Mouse (Mus musculus) midbrain, embryonic 10.5 days (tissue): ENCODE data around the gene Osgin1. TPM values are rescaled to one million over a fixed set of nuclear protein-coding genes. Genes with fewer than 3 reads are reported as not detected.

Experiments
- DNase-seq: peaks from one replicate; pipeline ENCODE4 v3.0.0-alpha.2; 2017; ENCODE audit warnings: low spot score
- H3K27ac ChIP-seq: fragments of 300-500 bp; sonication (generic); replicated peaks from 2 replicates; pipeline ENCODE4 v1.5.1; 2016; ENCODE audit warnings: mild to moderate bottlenecking
- H3K27me3 ChIP-seq: fragments of 300-500 bp; sonication (generic); 2 replicates; pipeline ENCODE4 v1.6.1; 2016; ENCODE audit warnings: low read depth, mild to moderate bottlenecking; ENCODE audit not compliant: poor library complexity, severe bottlenecking
- H3K36me3 ChIP-seq: fragments of 300-500 bp; sonication (generic); 2 replicates; pipeline ENCODE4 v1.6.1; 2016; ENCODE audit warnings: mild to moderate bottlenecking, moderate library complexity
- H3K4me1 ChIP-seq: fragments of 300-500 bp; sonication (generic); 2 replicates; pipeline ENCODE4 v1.6.1; 2016
- H3K4me3 ChIP-seq: fragments of 300-500 bp; sonication (generic); 2 replicates; pipeline ENCODE4 v1.5.1; 2016; ENCODE audit warnings: mild to moderate bottlenecking, moderate library complexity
- H3K9me3 ChIP-seq: fragments of 300-500 bp; sonication (generic); replicated peaks from 2 replicates; pipeline ENCODE4 v1.6.1; 2016; ENCODE audit warnings: mild to moderate bottlenecking
- whole genome bisulfite sequencing: fragments of 180-500 bp; shearing (Covaris S2); methylation state at CpG from one replicate; pipeline ENCODE4 v1.1.7; 2016; 5-methylcytosine and 5-hydroxymethylcytosine counted together
- polyA plus RNA-seq: library from polyadenylated mRNA; unstranded; fragments of >200 nt; fragmentation: Nextera tagmentation; extraction: Ambion mirVana; gene quantifications from 2 replicates; pipeline ENCODE4 v1.2.1, GENCODE M21; 2016

Gene Osgin1
- polyA plus RNA-seq, 1 experiment from 2014 or later: 0.23 TPM

- 95% methylated on average over 5 of the region's 5 CpGs for WGBS
- Histone ChIP-seq H3K9me3 (no peaks in the 10 kb centered on the region), H3K27me3 (no peaks in the 10 kb centered on the region), H3K36me3 (peaks cover 35% of the 10 kb centered on the region), H3K27ac (no peak overlapping the region), H3K4me3 (no peak overlapping the region), H3K4me1 (no peaks in the 10 kb centered on the region)
- DNase-seq: no peak
Observed at GRCm38 (mm10) chr8:119404648-119405047, 29.3 kb upstream of the Osgin1 start.

GRCm38 (mm10) chr8:119408311-119408710, 25.6 kb upstream of the Osgin1 start:
- H3K9me3 ChIP-seq: no peaks in the 10 kb centered on the region
- WGBS: 94% methylated on average over 8 of the region's 8 CpGs
- H3K27me3 ChIP-seq: peaks cover 5% of the 10 kb centered on the region
- H3K36me3 ChIP-seq: peaks cover 52% of the 10 kb centered on the region
- no peak for DNase-seq
- H3K4me1 ChIP-seq: peaks cover 7% of the 10 kb centered on the region
- no peak overlapping the region for H3K4me3 ChIP-seq
- H3K27ac ChIP-seq: no peak overlapping the region

- 62% methylated on average over 10 of the region's 10 CpGs for WGBS
- DNase-seq: no peak
- Histone ChIP-seq H3K27me3 (peaks cover 35% of the 10 kb centered on the region), H3K4me1 (peaks cover 14% of the 10 kb centered on the region), H3K27ac (no peak overlapping the region), H3K9me3 (no peaks in the 10 kb centered on the region), H3K36me3 (peaks cover 41% of the 10 kb centered on the region), H3K4me3 (0 out of 2 replicates have a peak overlapping the region, but pooled peaks have one; percentile 37)
Observed at GRCm38 (mm10) chr8:119412037-119412734, 21.7 kb upstream of the Osgin1 start.

GRCm38 (mm10) chr8:119412735-119413498, 21.0 kb upstream of the Osgin1 start:
- peaks cover 42% of the 10 kb centered on the region for H3K27me3 ChIP-seq
- no peaks in the 10 kb centered on the region for H3K9me3 ChIP-seq
- H3K4me1 ChIP-seq: peaks cover 14% of the 10 kb centered on the region
- peak overlapping the region; percentile 63; the same call in 1 of the 2 replicates for H3K27ac ChIP-seq
- WGBS: 12% methylated on average over 18 of the region's 18 CpGs
- peaks cover 34% of the 10 kb centered on the region for H3K36me3 ChIP-seq
- DNase-seq: peak; percentile 81
- H3K4me3 ChIP-seq: peak overlapping the region; percentile 37

GRCm38 (mm10) chr8:119413605-119414004, 20.3 kb upstream of the Osgin1 start:
- H3K4me3 ChIP-seq: no peak overlapping the region
- peaks cover 42% of the 10 kb centered on the region for H3K27me3 ChIP-seq
- no peak for DNase-seq
- 84% methylated on average over 10 of the region's 10 CpGs for WGBS
- H3K4me1 ChIP-seq: peaks cover 14% of the 10 kb centered on the region
- H3K27ac ChIP-seq: no peak overlapping the region
- no peaks in the 10 kb centered on the region for H3K9me3 ChIP-seq
- peaks cover 27% of the 10 kb centered on the region for H3K36me3 ChIP-seq

- H3K27me3 ChIP-seq: peaks cover 17% of the 10 kb centered on the region
- no peak overlapping the region for H3K27ac ChIP-seq
- H3K36me3 ChIP-seq: no peaks in the 10 kb centered on the region
- no peaks in the 10 kb centered on the region for H3K9me3 ChIP-seq
- no peak overlapping the region for H3K4me3 ChIP-seq
- peaks cover 32% of the 10 kb centered on the region for H3K4me1 ChIP-seq
- WGBS: 86% methylated on average over 7 of the region's 7 CpGs
- DNase-seq: no peak
Observed at GRCm38 (mm10) chr8:119420318-119420717, 13.6 kb upstream of the Osgin1 start.

GRCm38 (mm10) chr8:119421603-119422122, 12.3 kb upstream of the Osgin1 start:
- DNase-seq: no peak
- peaks cover 26% of the 10 kb centered on the region for H3K4me1 ChIP-seq
- peaks cover 7% of the 10 kb centered on the region; the same call in 1 of the 2 replicates for H3K27me3 ChIP-seq
- H3K4me3 ChIP-seq: no peak overlapping the region
- H3K9me3 ChIP-seq: no peaks in the 10 kb centered on the region
- H3K36me3 ChIP-seq: no peaks in the 10 kb centered on the region
- 0 out of 2 replicates have a peak overlapping the region, but pooled peaks have one; percentile 47 for H3K27ac ChIP-seq
- whole genome bisulfite sequencing: 57% methylated on average over 9 of the region's 9 CpGs

- peaks cover 25% of the 10 kb centered on the region for H3K4me1 ChIP-seq
- 70% methylated on average over 9 of the region's 9 CpGs for WGBS
- H3K27ac ChIP-seq: peak overlapping the region; percentile 47; the same call in 1 of the 2 replicates
Observed at GRCm38 (mm10) chr8:119422123-119422711, 11.7 kb upstream of the Osgin1 start.

GRCm38 (mm10) chr8:119423631-119424141, 10.2 kb upstream of the Osgin1 start:
- no peaks in the 10 kb centered on the region for H3K9me3 ChIP-seq
- H3K27me3 ChIP-seq: no peaks in the 10 kb centered on the region
- H3K4me3 ChIP-seq: no peak overlapping the region
- 71% methylated on average over 9 of the region's 9 CpGs for WGBS
- no peak overlapping the region for H3K27ac ChIP-seq
- no peak for DNase-seq
- no peaks in the 10 kb centered on the region for H3K36me3 ChIP-seq
- H3K4me1 ChIP-seq: peaks cover 32% of the 10 kb centered on the region

More at GRCm38 (mm10) chr8:119422123-119422711, 11.7 kb upstream of the Osgin1 start:
- Histone ChIP-seq H3K4me3 (no peak overlapping the region), H3K9me3 (no peaks in the 10 kb centered on the region), H3K27me3 (peaks cover 7% of the 10 kb centered on the region; the same call in 1 of the 2 replicates), H3K36me3 (no peaks in the 10 kb centered on the region)
- no peak for DNase-seq

GRCm38 (mm10) chr8:119424199-119424733, 9.7 kb upstream of the Osgin1 start:
- peaks cover 26% of the 10 kb centered on the region for H3K4me1 ChIP-seq

GRCm38 (mm10) chr8:119424740-119425139, 9.2 kb upstream of the Osgin1 start:
- H3K27me3 ChIP-seq: no peaks in the 10 kb centered on the region
- no peak for DNase-seq
- no peak overlapping the region for H3K4me3 ChIP-seq
- no peaks in the 10 kb centered on the region for H3K9me3 ChIP-seq
- peak overlapping the region; percentile 59; the same call in 1 of the 2 replicates for H3K27ac ChIP-seq
- H3K36me3 ChIP-seq: no peaks in the 10 kb centered on the region
- whole genome bisulfite sequencing: 82% methylated on average over 10 of the region's 10 CpGs
- H3K4me1 ChIP-seq: peaks cover 22% of the 10 kb centered on the region

More at GRCm38 (mm10) chr8:119424199-119424733, 9.7 kb upstream of the Osgin1 start:
- DNase-seq: no peak
- peak overlapping the region; percentile 59; the same call in 1 of the 2 replicates for H3K27ac ChIP-seq
- no peaks in the 10 kb centered on the region for H3K9me3 ChIP-seq
- 91% methylated on average over 10 of the region's 10 CpGs for WGBS
- no peaks in the 10 kb centered on the region for H3K36me3 ChIP-seq
- no peaks in the 10 kb centered on the region for H3K27me3 ChIP-seq
- H3K4me3 ChIP-seq: no peak overlapping the region

GRCm38 (mm10) chr8:119425533-119425932, 8.4 kb upstream of the Osgin1 start:
- no peaks in the 10 kb centered on the region for H3K9me3 ChIP-seq
- H3K4me1 ChIP-seq: peaks cover 18% of the 10 kb centered on the region
- H3K36me3 ChIP-seq: no peaks in the 10 kb centered on the region
- H3K4me3 ChIP-seq: no peak overlapping the region
- no peaks in the 10 kb centered on the region for H3K27me3 ChIP-seq
- WGBS: 84% methylated on average over 10 of the region's 10 CpGs
- no peak for DNase-seq
- H3K27ac ChIP-seq: no peak overlapping the region
